Comparison of ENCODE assay signal across 27 mouse cellular contexts in the genomic region with DNA sequence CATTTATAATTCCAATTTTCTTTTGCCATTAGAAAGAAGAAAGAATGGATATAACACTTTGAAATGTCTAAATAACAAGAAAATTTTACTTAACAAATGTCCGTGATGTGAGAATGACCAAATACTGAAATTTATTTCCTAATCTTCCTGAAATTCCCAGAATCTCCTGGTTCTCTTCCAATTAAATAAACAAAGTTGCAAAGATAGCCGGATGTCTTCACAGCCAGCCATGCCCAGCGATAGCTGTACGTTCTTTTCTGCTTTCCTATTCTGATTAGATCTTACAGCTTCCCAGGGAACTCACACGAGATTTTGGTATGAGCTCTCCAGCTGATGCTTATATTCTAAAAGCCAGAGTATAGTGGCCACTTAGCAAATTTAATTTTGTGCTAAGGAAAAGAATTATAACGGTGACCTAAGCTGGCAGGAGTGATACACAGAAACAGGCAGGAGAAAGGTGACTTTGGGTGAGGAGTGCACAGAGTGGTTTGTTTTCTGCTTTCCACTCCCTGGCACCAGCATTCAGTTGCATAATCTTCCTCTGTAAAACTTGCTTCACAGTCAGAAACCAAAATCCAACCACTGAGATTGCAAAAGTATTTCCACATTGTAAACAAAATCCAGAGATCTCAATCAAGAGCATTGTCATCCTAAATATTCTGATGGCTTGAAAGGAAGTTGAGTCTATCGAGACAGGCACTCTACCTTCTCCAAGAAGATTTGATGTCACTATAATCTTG.
A peak's percentile ranks its signal among the peaks of the same experiment; 100 is the strongest.
DNase-seq lines count a peak whose midpoint lies in the region; ATAC-seq lines count a peak whose summit lies in the region.
"Had no signal": no experiment of that assay in that cellular context is flagged by ENCODE, and none has a peak within 500 bp of the region (broad histone marks: within the 10 kb centered on the region; RNA-seq: fewer than 3 reads in every experiment).

No protein-coding gene starts in this region.

- intact Hi-C loops in gastrocnemius, postnatal 36 days (cut with DNase I) = no loop called here

- H3K4me3 ChIP-seq in midbrain, embryonic 16.5 days (ENCODE audit: low read depth, low read length) = no peak overlapping the region
- no peak overlapping the region for H3K4me3 ChIP-seq in forebrain, embryonic 15.5 days
- H3K4me3 ChIP-seq: forebrain, embryonic 13.5 days; heart, embryonic 13.5 days; limb, embryonic 12.5 days; midbrain, embryonic 12.5 days had no signal

- no peaks in the 10 kb centered on the region for H3K36me3 ChIP-seq in midbrain, embryonic 16.5 days (ENCODE audit: control insufficient read depth, insufficient read depth, low read length)
- H3K36me3 ChIP-seq in forebrain, embryonic 15.5 days = no peaks in the 10 kb centered on the region
- H3K36me3 ChIP-seq: G1E; heart, embryonic 13.5 days; limb, embryonic 12.5 days; midbrain, embryonic 12.5 days had no signal

- H3K9me3 ChIP-seq in midbrain, embryonic 16.5 days (replicated peaks; ENCODE audit: control insufficient read depth, low read length, poor library complexity, severe bottlenecking) = no peaks in the 10 kb centered on the region
- H3K9me3 ChIP-seq in forebrain, embryonic 15.5 days = no peaks in the 10 kb centered on the region
- H3K9me3 ChIP-seq: forebrain, embryonic 13.5 days; G1E; heart, embryonic 13.5 days; limb, embryonic 12.5 days; midbrain, embryonic 12.5 days had no signal

- no peak overlapping the region for H3K27ac ChIP-seq in midbrain, embryonic 16.5 days (ENCODE audit: low read length)
- no peak overlapping the region for H3K27ac ChIP-seq in forebrain, embryonic 15.5 days (replicated peaks)
- H3K27ac ChIP-seq: forebrain, embryonic 13.5 days; heart, embryonic 13.5 days; hindbrain, embryonic 14.5 days; limb, embryonic 12.5 days; liver, embryonic 14.5 days; macrophage; midbrain, embryonic 12.5 days had no signal

- H3K9ac ChIP-seq in midbrain, embryonic 16.5 days (ENCODE audit: low read depth, low read length) = no peak overlapping the region
- H3K9ac ChIP-seq in forebrain, embryonic 15.5 days (replicated peaks) = no peak overlapping the region
- H3K9ac ChIP-seq: forebrain, embryonic 13.5 days; heart, embryonic 13.5 days; hindbrain, embryonic 14.5 days; limb, embryonic 12.5 days; liver, embryonic 14.5 days; midbrain, embryonic 12.5 days had no signal

- H3K27me3 ChIP-seq in midbrain, embryonic 16.5 days (ENCODE audit: control insufficient read depth, insufficient read depth, low read depth, low read length) = no peaks in the 10 kb centered on the region
- H3K27me3 ChIP-seq in forebrain, embryonic 15.5 days = no peaks in the 10 kb centered on the region
- H3K27me3 ChIP-seq: CH12.LX; forebrain, embryonic 13.5 days; heart, embryonic 13.5 days; limb, embryonic 12.5 days; midbrain, embryonic 12.5 days had no signal

- DNase-seq in adrenal gland, postnatal 10 days = peak; percentile 10
- DNase-seq in adrenal gland, postnatal 4 days (ENCODE audit: low spot score in 2 of 2) = no peak
- DNase-seq in lung, postnatal 10 days = peak; percentile 4
- DNase-seq in lung, postnatal 4 days = no peak
- DNase-seq in lung, postnatal 36 days = peak; percentile 55
- no peak for DNase-seq in gastrocnemius, postnatal 36 days
- DNase-seq: adrenal gland, postnatal 14 days; cerebellum, adult 9-11 months; heart, adult 18-20 months; heart, postnatal 14 days; kidney, adult 18-20 months; kidney, postnatal 4 days; right cerebral cortex, postnatal 14 days; spleen, adult 18-20 months; thymus, postnatal 14 days had no signal

- H3K4me1 ChIP-seq in midbrain, embryonic 16.5 days (ENCODE audit: control insufficient read depth, insufficient read depth, low read length) = no peaks in the 10 kb centered on the region
- no peaks in the 10 kb centered on the region for H3K4me1 ChIP-seq in forebrain, embryonic 15.5 days
- H3K4me1 ChIP-seq: forebrain, embryonic 13.5 days; limb, embryonic 12.5 days; midbrain, embryonic 12.5 days had no signal

- WGBS in midbrain, embryonic 16.5 days = 84% methylated on average over 7 of the region's 7 CpGs
- 86% methylated on average over 7 of the region's 7 CpGs for WGBS in forebrain, embryonic 15.5 days

- H3K4me2 ChIP-seq in midbrain, embryonic 16.5 days (ENCODE audit: low read length) = no peak overlapping the region
- no peak overlapping the region for H3K4me2 ChIP-seq in forebrain, embryonic 15.5 days (replicated peaks)
- H3K4me2 ChIP-seq: forebrain, embryonic 13.5 days; heart, embryonic 13.5 days; hindbrain, embryonic 14.5 days; limb, embryonic 12.5 days; midbrain, embryonic 12.5 days had no signal

- ATAC-seq in midbrain, embryonic 16.5 days = no peak
- ATAC-seq in forebrain, embryonic 15.5 days (replicated peaks) = no peak
- ATAC-seq: forebrain, embryonic 13.5 days; inflammation-experienced regulatory T-cells, adult 6 months had no signal

Comparison
In these comparisons a context has a peak if more than half of its experiments do, and no peak if none do; other contexts are left out.
1. DNase-seq: peak in adrenal gland, postnatal 10 days (single experiment), lung, postnatal 10 days (single experiment) and lung, postnatal 36 days (single experiment); none in adrenal gland, postnatal 4 days (0 of 2), lung, postnatal 4 days (0 of 2) and gastrocnemius, postnatal 36 days (0 of 2).